Mouse (Mus musculus): ENCODE results near the gene Cap1.

DNA sequence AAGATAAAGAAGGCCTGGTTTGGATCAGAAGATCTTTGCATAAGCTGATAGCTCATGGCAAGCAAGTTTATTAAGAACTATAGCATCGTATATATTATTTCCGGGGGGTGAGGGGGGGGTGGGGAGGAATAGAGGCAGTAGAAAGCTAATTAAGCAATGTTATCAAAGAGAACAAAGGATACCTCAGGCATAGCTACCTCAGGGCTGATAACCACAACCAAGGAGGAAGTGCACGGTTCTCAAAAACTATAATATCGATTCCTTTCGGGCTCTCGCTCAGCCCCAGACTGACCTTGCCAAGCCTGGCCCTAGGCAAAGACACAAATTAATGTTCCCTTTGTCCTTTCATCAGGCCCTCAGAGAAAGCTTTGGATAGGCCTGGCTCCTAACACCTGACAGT is 56.5 kb downstream of the Cap1 start:
- no peak for TF ChIP-seq TAL1 (IDR thresholded peaks at IDR 0.05; ENCODE audit: low read length)
- TF ChIP-seq GATA1 (IDR thresholded peaks at IDR 0.05; ENCODE audit: low read length): no peak
